Mouse (Mus musculus): ENCODE results near the gene Pappa.

The Pappa gene

GRCm38 (mm10) chr4:65123741-65124224 is at the start of gene Pappa:
TSS of gene Pappa (plus strand) at chr4:65124174.
- DNase-seq (ENCODE audit: low read depth), result no peak

DNA sequence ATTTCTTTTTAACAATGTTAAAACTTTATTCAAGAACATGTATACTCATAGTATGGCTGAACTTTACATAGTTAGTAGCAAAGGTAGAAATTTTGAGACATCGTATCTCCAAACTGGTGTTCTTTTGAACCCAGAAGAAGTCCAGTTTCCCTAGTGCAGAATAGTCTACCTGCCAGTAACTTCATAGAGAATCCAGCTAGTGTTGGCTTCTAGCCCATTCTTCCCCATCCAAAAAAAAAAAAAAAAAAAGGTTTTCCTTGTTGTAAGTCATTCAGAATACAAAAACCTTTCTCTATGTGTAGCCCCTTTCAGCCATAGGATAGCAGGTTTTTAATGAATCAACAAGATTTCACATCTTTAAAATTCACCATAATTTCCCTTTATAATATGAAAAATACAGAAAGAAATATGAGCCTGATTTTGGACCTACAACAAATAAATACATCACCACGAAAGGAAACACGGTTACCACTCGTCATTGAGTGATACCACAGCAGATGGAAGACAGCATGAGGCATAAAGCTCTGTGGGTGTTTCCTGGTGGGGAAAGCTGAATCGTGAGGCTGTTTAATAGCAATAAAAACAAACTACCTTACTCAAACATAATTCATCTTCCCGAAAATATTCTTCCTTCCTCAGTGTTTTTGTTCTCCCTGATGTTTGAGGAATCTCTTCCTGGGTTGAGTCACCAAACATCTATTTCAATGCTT is 45.9 kb upstream of the Pappa start:
- no peak for DNase-seq (ENCODE audit: low read depth)

DNA sequence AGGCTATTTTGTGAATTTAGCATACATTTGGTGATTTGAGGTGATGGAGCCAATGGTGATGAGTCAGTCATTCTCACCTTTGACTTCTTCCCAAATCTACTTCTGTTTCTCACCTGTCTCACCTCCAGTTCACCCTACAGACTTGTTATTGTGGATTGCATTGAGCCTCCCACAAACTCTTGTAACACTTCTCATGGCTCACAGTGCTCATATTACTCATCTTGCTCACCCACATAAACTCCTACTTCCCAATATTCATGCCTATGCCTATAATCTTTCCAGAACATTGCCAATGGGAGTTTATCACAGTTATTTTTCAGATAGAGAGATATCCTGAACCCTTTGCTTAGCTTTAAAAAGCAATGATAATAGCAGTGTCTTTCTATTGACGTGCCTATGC is 37.1 kb upstream of the Pappa start:
- DNase-seq (ENCODE audit: low read depth), result no peak

- DNase-seq (ENCODE audit: low read depth), result no peak
Measured at GRCm38 (mm10) chr4:65087592-65087991, 36.4 kb upstream of the Pappa start.

DNA sequence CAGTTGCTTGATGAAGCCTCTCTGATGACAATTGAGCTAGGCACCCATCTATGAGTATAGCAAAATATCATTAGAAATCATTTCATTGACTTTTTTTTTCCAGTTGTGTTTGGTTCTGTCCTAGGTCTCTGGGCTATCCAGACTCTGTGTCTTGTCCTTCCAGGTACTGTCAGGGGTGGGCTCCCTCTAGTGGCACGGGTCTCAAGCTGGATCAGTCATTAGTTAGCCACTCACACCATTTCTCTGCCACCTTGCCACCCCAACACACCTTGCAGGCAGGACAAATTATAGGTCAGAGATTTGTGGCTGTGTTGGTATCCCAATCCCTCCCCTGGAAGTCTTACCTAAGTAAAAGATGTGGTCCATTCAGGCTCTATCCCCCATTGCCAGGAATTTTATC is 31.8 kb upstream of the Pappa start:
- no peak for DNase-seq (ENCODE audit: low read depth)

DNA sequence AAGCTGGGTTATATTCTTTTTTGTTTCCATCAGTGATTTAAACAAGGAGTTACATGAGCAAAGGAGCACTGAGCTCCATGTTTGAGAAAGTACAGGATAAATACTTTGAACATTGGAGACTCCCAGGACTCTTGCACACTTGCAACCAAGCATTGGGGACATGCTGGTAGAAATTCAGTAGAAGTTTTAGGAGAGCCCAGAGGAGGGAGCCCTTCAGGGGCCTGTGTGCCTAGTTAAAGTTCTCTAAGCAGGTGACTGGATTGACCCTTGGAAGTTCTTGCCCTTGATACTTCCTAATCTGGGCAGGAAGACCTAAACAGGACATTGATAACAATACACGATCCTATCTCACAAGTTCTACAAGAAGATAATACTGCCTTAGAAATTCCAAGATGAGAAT is 3.6 kb upstream of the Pappa start:
- DNase-seq (ENCODE audit: low read depth), result no peak

DNA sequence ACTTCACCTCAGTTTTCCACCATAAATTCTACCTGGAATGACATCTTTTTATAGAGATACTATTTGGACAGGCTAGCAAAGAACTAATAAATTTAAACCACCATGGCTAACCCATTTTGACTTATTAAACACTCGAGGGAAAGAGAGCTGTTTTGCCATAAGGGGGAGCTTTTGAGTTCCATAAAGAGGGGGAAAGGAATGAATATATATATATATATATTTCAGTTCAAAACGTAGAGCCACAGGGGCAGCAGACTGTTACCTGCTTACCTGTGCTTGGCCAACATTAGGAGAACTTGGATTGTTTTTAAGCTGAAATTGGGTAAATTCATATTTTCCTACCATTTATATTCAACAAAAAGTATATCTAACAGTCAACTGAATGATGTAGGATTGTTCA is 1.1 kb upstream of the Pappa start:
- DNase-seq (ENCODE audit: low read depth), result no peak

- no peak for DNase-seq (ENCODE audit: low read depth)
Measured at GRCm38 (mm10) chr4:65124369-65125151, 586 bp downstream of the Pappa start.

DNA sequence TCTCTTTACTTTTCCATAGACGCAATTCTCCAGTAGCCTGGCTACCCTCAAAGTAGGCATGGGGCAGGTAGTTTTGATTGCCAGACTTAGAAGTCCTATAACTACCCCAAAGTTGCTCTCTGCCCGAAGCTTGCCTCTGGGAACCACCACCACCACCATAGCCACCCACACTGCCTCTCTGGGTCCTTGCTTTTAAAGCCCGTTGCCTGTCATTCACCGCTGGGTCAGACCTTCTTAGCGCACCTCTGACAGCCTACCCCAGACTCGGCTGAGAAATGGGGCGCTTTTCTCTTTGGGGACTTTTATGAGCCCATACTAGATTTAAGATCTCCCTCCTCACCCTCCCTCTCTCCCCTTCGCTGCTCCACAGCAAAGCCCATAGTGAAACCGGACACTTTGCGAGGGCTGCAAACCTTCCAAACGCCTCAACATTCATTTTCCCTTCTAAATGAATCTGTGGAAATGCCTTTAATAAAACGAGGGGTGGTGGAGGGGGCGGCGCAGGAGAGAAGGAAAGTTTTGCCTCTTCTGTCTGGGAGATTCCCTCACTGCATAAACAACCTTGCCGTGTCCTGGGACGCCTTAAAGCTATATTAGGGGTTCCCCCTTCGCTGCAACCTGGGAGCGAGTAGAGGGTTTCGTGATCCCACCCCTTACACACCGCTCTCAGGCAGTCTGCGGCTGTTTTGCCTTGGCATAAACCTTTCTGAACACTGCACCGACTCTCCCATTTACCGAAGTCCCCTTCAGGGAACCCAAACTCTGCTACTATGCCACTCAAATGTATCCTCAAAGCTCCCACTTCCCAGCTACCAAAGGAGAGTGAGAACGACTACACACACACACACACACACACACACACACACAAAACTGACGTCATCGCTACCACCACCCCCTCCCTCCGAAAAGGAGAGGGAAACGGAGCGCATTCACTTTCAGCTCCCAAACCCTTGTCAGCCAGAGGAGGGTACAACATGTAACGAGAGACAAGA is 1.7 kb downstream of the Pappa start:
- no peak for DNase-seq (ENCODE audit: low read depth)

GRCm38 (mm10) chr4:65126451-65127290 is 2.7 kb downstream of the Pappa start:
- no peak for DNase-seq (ENCODE audit: low read depth)

DNA sequence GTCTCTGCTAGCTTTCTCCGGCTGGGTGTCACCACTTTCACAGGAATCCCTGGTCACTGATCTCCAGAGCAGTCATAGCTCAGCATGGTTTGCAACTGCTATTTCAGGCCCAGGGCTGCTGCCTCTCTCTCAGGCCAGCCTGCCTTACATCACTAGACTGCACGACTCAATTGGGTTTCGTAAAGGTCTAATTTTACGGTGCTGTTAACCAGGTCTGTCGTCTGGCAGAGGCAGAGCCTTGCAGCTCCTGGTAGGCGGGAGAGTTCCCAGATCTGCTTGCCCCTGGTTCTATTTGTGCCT is 3.3 kb downstream of the Pappa start:
- no peak for DNase-seq (ENCODE audit: low read depth)

DNA sequence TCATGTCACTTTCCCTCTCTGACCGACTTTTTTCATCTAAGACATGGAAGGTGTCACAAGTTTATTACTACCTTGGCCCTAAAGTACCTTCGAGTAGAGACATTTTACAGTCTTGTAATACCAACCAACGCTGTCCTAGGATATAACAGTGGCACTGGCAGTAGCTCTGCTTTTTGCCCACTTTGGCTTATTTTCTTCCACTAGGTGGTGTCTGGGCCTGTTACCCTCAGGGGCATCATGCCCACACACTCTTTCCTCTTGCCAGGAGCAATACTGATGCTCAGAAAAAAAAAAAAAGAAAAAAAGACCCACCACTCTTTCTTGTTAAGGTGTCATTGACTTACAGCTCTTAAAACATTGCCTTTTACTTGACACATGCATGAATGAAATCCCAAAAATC is 8.7 kb downstream of the Pappa start:
- no peak for DNase-seq (ENCODE audit: low read depth)

DNA sequence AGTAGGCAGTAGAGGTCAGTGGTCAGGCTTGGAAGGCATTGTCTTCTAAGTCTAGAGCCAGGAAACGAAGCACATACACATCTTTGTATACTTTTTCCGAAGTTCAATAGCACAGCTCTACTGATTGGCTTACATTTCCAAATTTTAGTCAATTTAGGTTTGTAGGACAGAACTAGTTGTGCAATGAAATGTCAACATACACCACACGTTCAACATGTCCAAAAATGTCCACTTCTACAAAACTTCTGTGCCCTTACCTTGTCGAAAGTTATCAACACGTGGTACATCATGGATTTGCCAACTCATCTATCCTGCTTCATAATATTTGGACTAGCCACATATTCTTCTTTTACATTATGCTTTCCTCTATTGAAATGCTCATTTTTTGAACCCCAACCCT is 10.4 kb downstream of the Pappa start:
- DNase-seq (ENCODE audit: low read depth), result no peak

GRCm38 (mm10) chr4:65135109-65135508 is 11.1 kb downstream of the Pappa start:
- no peak for DNase-seq (ENCODE audit: low read depth)

GRCm38 (mm10) chr4:65136541-65136940 is 12.6 kb downstream of the Pappa start:
- no peak for DNase-seq (ENCODE audit: low read depth)

GRCm38 (mm10) chr4:65146936-65147335 is 23.0 kb downstream of the Pappa start:
- no peak for DNase-seq (ENCODE audit: low read depth)

- DNase-seq (ENCODE audit: low read depth), result no peak
Measured at GRCm38 (mm10) chr4:65153601-65154000, 29.6 kb downstream of the Pappa start.

- no peak for DNase-seq (ENCODE audit: low read depth)
Measured at GRCm38 (mm10) chr4:65156231-65156630, 32.3 kb downstream of the Pappa start.

GRCm38 (mm10) chr4:65158651-65159050 is 34.7 kb downstream of the Pappa start:
- DNase-seq (ENCODE audit: low read depth), result no peak

GRCm38 (mm10) chr4:65159481-65159880 is 35.5 kb downstream of the Pappa start:
- DNase-seq (ENCODE audit: low read depth), result no peak

GRCm38 (mm10) chr4:65163698-65164097 is 39.7 kb downstream of the Pappa start:
- DNase-seq (ENCODE audit: low read depth), result no peak

Measured in naive thymus-derived CD4-positive, alpha-beta T cell, adult 2 months (primary cell).